Mouse (Mus musculus) stomach, embryonic 14.5 days (tissue): ENCODE data around the gene Trpv6. TPM values are rescaled to one million over a fixed set of nuclear protein-coding genes. Genes with fewer than 3 reads are reported as not detected.

Experiments
- ATAC-seq: fragments of 200-750 bp; cut with Nextera tagmentation; 2 replicates; pipeline ENCODE4 v1.8.0; 2017; ENCODE audit warnings: low read depth, moderate TSS enrichment; ENCODE audit not compliant: insufficient number of reproducible peaks, insufficient read depth, low FRiP score
- H3K27ac ChIP-seq: fragments of 300-500 bp; sonication (generic); 2 replicates; pipeline ENCODE4 v1.5.1; 2014; ENCODE audit warnings: mild to moderate bottlenecking, low read length, moderate library complexity, mixed read lengths
- H3K27me3 ChIP-seq: fragments of 300-500 bp; sonication (generic); 2 replicates; pipeline ENCODE4 v1.6.1; 2014; ENCODE audit warnings: low read length, control low read depth, mixed read lengths; ENCODE audit not compliant: control insufficient read depth, insufficient read depth
- H3K36me3 ChIP-seq: fragments of 300-500 bp; sonication (generic); 2 replicates; pipeline ENCODE4 v1.6.1; 2014; ENCODE audit warnings: mild to moderate bottlenecking, control low read depth, low read length, moderate library complexity, mixed read lengths; ENCODE audit not compliant: control insufficient read depth, insufficient read depth
- H3K4me1 ChIP-seq: fragments of 300-500 bp; sonication (generic); 2 replicates; pipeline ENCODE4 v1.6.1; 2014; ENCODE audit warnings: low read length, control low read depth, mixed read lengths; ENCODE audit not compliant: control insufficient read depth, insufficient read depth
- H3K4me2 ChIP-seq: fragments of 300-500 bp; sonication (generic); replicated peaks from 2 replicates; pipeline ENCODE4 v1.6.1; 2014; ENCODE audit warnings: low read depth, low read length, control low read depth
- H3K4me3 ChIP-seq: fragments of 300-500 bp; sonication (generic); 2 replicates; pipeline ENCODE4 v1.5.1; 2014; ENCODE audit warnings: low read depth, low read length, control low read depth
- H3K9ac ChIP-seq: fragments of 300-500 bp; sonication (generic); replicated peaks from 2 replicates; pipeline ENCODE4 v1.6.1; 2014; ENCODE audit warnings: low read depth, mild to moderate bottlenecking, control low read depth, low read length, moderate library complexity, mixed read lengths
- H3K9me3 ChIP-seq: fragments of 300-500 bp; sonication (generic); 2 replicates; pipeline ENCODE4 v1.6.1; 2016; ENCODE audit warnings: low read depth, low read length, control low read depth; ENCODE audit not compliant: control insufficient read depth
- WGBS: fragments of 180-500 bp; shearing (Covaris S2); extraction: QIAGEN DNeasy Blood & Tissue Kit; methylation state at CpG from one replicate; pipeline ENCODE4 v1.1.7; 2014; 5-methylcytosine and 5-hydroxymethylcytosine counted together
- polyA plus RNA-seq: library from polyadenylated mRNA; unstranded; fragments of >200 nt; fragmentation: Nextera tagmentation; extraction: Ambion mirVana; gene quantifications from 2 replicates; pipeline ENCODE4 v1.2.1, GENCODE M21; 2014

Gene Trpv6
- polyA plus RNA-seq, 1 experiment from 2014 or later, result 6.7 TPM

DNA sequence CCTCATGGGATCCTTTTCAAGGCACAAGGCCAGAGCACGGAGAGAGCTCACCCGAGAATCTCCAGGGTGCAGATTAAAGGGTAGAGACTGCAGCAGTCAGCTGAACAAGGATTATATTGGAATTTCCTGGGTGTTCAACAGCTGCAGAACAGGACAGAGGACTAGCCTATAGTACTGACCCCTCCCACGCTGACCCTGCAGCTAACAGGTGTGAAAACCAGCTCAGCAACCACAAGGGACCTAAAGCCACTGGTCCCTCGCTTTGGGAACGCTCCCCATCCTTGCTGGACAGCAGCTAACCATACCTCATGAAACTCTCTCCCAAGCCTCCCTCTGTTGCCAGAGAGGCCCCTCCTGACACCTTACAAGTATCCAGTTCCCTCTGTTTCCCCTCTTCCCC lies 28.6 kb downstream of the Trpv6 start:
- no peak overlapping the region for H3K4me3 ChIP-seq
- 68% methylated on average over 5 of the region's 5 CpGs for WGBS
- H3K4me2 ChIP-seq, result no peak overlapping the region
- H3K36me3 ChIP-seq, result no peaks in the 10 kb centered on the region
- no peak overlapping the region for H3K27ac ChIP-seq
- no peak for ATAC-seq
- no peak overlapping the region for H3K9ac ChIP-seq
- no peaks in the 10 kb centered on the region for H3K9me3 ChIP-seq
- no peaks in the 10 kb centered on the region for H3K27me3 ChIP-seq
- H3K4me1 ChIP-seq, result 0 out of 2 replicates have a peak, but pooled peaks cover 4% of the 10 kb centered on the region

- WGBS, result 9% methylated on average over 4 of the region's 4 CpGs
- 0 out of 2 replicates have a peak, but pooled peaks cover 4% of the 10 kb centered on the region for H3K4me1 ChIP-seq
- H3K36me3 ChIP-seq, result no peaks in the 10 kb centered on the region
- no peak for ATAC-seq
- H3K9me3 ChIP-seq, result no peaks in the 10 kb centered on the region
- H3K27me3 ChIP-seq, result no peaks in the 10 kb centered on the region
- peak overlapping the region; percentile 92 for H3K4me2 ChIP-seq
- peak overlapping the region; percentile 69; the same call in 1 of the 2 replicates for H3K4me3 ChIP-seq
- 0 out of 2 replicates have a peak overlapping the region, but pooled peaks have one; percentile 63 for H3K9ac ChIP-seq
- no peak overlapping the region for H3K27ac ChIP-seq
These were observed 30.0 kb downstream of the Trpv6 start for GRCm38 (mm10) chr6:41606214-41606613.

DNA sequence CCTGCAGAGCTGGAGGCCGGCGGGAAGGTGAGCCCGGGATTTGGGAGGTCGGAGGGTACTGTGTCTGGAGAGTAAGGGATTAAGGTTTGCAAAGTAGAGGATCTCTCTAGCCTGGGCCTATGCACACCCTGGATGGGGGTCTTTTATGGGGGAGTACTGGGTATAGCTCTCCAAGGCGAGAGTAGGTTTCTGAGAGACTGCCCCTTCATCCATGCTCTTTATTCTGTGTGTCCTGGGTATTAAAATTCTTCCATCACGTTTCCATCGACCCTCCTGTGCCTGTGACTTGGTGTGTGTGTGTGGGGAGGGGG lies 30.5 kb downstream of the Trpv6 start:
- Histone ChIP-seq H3K36me3 (no peaks in the 10 kb centered on the region), H3K9ac (peak overlapping the region; percentile 63), H3K9me3 (no peaks in the 10 kb centered on the region), H3K4me2 (peak overlapping the region; percentile 92), H3K4me3 (peak overlapping the region; percentile 69), H3K27ac (peak overlapping the region; percentile 91), H3K4me1 (0 out of 2 replicates have a peak, but pooled peaks cover 4% of the 10 kb centered on the region), H3K27me3 (no peaks in the 10 kb centered on the region)
- ATAC-seq, result 0 out of 2 replicates have a peak, but pooled peaks have one; percentile 16
- 1% methylated on average over 7 of the region's 7 CpGs for WGBS

DNA sequence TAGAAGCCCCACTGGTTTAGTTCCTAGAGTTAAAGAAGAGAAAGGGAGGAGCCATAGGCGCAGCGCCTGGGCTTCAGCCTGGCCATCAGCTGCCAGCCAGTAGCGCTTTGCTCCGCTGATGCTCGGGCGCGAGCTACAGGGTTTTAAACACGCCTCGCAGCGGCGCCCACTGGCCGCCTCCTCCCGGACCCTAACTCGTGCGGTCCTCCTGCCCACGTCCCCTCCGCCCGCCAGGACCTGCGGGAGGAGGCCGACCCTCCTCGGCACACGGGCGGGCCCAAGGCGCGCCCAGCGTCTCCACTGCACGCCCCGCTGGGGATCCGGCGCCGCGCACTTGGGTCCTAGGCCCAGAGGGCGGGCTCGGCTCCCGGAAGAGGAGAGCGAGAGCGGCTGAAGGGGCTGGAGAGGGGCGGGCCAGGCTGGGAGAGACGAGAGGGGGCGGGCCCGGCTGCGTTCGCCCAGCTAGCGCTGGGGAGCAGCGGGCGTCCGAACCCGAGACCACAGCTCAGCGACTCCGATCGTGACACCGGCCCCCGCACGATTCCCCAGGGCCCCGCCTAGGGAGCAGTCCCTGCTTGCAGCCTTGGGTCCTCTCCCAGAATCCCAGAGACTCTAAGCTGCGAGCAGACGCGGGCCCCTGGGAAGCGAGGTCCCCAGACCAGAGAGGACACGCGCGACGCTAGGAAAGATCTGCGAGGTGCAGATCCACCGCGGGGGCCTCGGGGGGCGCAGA lies 31.0 kb downstream of the Trpv6 start, which contains the start of gene Ephb6:
TSS of gene Ephb6 (plus strand) at position 422 of the 733 bp plus-strand sequence.
- H3K27me3 ChIP-seq, result no peaks in the 10 kb centered on the region
- H3K4me3 ChIP-seq, result peak within 1 kb of the TSS; percentile 69
- WGBS, result under 1% methylated on average over 67 of the region's 68 CpGs
- no peaks in the 10 kb centered on the region for H3K36me3 ChIP-seq
- peak within 1 kb of the TSS; percentile 91 for H3K27ac ChIP-seq
- H3K4me1 ChIP-seq, result 0 out of 2 replicates have a peak, but pooled peaks cover 4% of the 10 kb centered on the region
- peak within 1 kb of the TSS; percentile 92 for H3K4me2 ChIP-seq
- H3K9me3 ChIP-seq, result no peaks in the 10 kb centered on the region
- peak within 1 kb of the TSS; percentile 63 for H3K9ac ChIP-seq
- peak; percentile 95 for ATAC-seq

DNA sequence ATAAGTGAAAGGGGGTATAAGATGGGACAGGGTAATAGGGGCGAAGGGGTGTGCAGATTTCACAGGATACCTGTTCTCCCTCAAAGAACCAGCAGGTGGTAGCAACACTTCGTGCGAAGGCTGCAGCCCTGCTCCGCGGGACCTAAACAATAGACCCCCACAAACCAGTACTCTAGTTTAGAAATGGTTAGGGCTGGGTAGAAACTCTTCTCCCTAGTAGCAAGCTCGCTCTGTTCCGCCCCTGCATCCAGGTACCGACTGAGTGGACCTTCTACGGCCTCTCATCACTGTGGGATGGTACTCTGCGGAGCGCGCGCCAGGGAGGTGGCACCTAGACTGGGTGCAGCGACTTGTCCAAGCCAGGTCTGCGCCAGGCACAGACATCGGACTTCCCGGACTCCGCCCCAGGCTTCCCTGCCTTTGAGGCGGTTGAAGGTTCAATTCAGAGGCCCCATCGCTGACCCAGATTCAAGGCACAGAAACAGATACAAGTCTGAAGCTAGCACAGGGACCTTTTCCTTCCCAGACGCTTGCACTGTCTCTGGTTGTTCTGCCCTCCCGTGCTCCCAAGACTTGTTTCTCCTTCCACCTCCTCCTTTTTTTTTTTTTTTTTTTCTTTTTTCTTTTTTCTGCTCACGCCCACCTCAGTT lies 31.7 kb downstream of the Trpv6 start:
- H3K4me2 ChIP-seq, result peak overlapping the region; percentile 92
- H3K27ac ChIP-seq, result peak overlapping the region; percentile 91
- WGBS, result under 1% methylated on average over 22 of the region's 23 CpGs
- no peaks in the 10 kb centered on the region for H3K36me3 ChIP-seq
- H3K9me3 ChIP-seq, result no peaks in the 10 kb centered on the region
- peak overlapping the region; percentile 69 for H3K4me3 ChIP-seq
- H3K4me1 ChIP-seq, result 0 out of 2 replicates have a peak, but pooled peaks cover 4% of the 10 kb centered on the region
- peak; percentile 68 for ATAC-seq
- H3K9ac ChIP-seq, result peak overlapping the region; percentile 63
- no peaks in the 10 kb centered on the region for H3K27me3 ChIP-seq

GRCm38 (mm10) chr6:41582189-41582588 lies 54.0 kb downstream of the Trpv6 start:
- H3K27ac ChIP-seq, result no peak overlapping the region
- no peak overlapping the region for H3K4me3 ChIP-seq
- H3K4me2 ChIP-seq, result no peak overlapping the region
- ATAC-seq, result no peak
- H3K4me1 ChIP-seq, result no peaks in the 10 kb centered on the region
- H3K9me3 ChIP-seq, result no peaks in the 10 kb centered on the region
- WGBS, result 79% methylated on average over 1 of the region's 1 CpGs
- H3K9ac ChIP-seq, result no peak overlapping the region
- H3K27me3 ChIP-seq, result no peaks in the 10 kb centered on the region
- H3K36me3 ChIP-seq, result no peaks in the 10 kb centered on the region

GRCm38 (mm10) chr6:41581295-41581694 lies 54.9 kb downstream of the Trpv6 start:
- Histone ChIP-seq H3K9me3 (no peaks in the 10 kb centered on the region), H3K36me3 (no peaks in the 10 kb centered on the region), H3K27ac (no peak overlapping the region), H3K4me2 (no peak overlapping the region), H3K27me3 (no peaks in the 10 kb centered on the region), H3K4me3 (no peak overlapping the region), H3K9ac (no peak overlapping the region), H3K4me1 (no peaks in the 10 kb centered on the region)
- 60% methylated on average over 7 of the region's 7 CpGs for WGBS
- no peak for ATAC-seq

- no peaks in the 10 kb centered on the region for H3K27me3 ChIP-seq
- no peak overlapping the region for H3K4me2 ChIP-seq
- no peaks in the 10 kb centered on the region for H3K4me1 ChIP-seq
- no peaks in the 10 kb centered on the region for H3K36me3 ChIP-seq
- WGBS, result 47% methylated on average over 5 of the region's 5 CpGs
- no peak overlapping the region for H3K27ac ChIP-seq
- no peaks in the 10 kb centered on the region for H3K9me3 ChIP-seq
- ATAC-seq, result no peak
- no peak overlapping the region for H3K4me3 ChIP-seq
- no peak overlapping the region for H3K9ac ChIP-seq
These were observed 58.9 kb downstream of the Trpv6 start for GRCm38 (mm10) chr6:41577297-41577696.
